ENCODE assay signal across 8 mouse cellular contexts in the genomic region with DNA sequence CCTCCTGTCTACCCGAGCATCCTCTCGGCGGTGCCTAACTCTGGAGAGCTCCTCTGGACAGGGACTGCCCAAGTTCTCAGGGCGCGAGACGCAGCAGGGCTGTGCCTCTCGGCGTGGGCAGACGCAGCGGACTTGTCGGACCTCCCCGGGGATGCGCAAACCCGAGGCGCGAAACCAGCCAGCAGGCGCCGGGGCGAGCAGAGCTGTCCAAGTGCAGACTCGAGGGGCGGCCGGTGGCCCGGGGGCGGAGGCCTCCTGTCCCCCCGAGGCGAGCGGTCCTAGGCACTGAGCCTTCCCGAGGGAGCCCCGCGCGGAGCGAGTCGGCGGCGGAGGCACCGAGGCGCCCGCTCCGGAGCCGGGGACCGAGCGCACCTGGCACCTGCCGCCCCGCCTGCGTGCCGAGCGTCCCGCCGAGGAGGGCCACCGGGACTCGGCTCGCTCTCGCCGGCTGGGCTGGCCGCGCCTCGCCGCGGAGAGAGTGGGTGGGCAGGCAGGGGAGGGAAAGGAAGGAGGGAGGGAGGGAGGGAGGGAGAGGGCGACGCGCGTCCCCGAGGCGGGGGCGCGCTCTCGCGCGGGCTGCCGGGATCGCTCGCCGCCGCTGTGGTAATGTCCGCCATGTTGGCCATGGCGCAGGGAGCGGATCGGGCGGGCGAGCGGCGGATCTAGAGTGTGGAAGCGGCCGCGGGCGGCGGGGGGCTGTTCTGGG. TPM values are rescaled to one million over a fixed set of nuclear protein-coding genes. Genes with fewer than 3 reads are reported as not detected.
DNase-seq lines count a peak whose midpoint lies in the region; ATAC-seq and TF ChIP-seq lines count a peak whose summit lies in the region.

A gene (plus strand): TSS at position 556 of the 706 bp plus-strand sequence.

- H3K4me3 ChIP-seq in embryonic facial prominence, embryonic 13.5 days = peak within 1 kb of the TSS; percentile 96
- H3K4me3 ChIP-seq in heart, adult 2 months = peak within 1 kb of the TSS; percentile 88
- H3K4me3 ChIP-seq in limb, embryonic 12.5 days (replicated peaks) = peak within 1 kb of the TSS; percentile 94
- peak within 1 kb of the TSS; percentile 93 for H3K4me3 ChIP-seq in midbrain, embryonic 14.5 days (replicated peaks; ENCODE audit: low read depth, low read length)

- H3K4me2 ChIP-seq in embryonic facial prominence, embryonic 13.5 days = peak within 1 kb of the TSS; percentile 90
- peak within 1 kb of the TSS; percentile 79 for H3K4me2 ChIP-seq in limb, embryonic 12.5 days
- H3K4me2 ChIP-seq in midbrain, embryonic 14.5 days (ENCODE audit: low read length) = peak within 1 kb of the TSS; percentile 70

- H3K36me3 ChIP-seq in embryonic facial prominence, embryonic 13.5 days = no peaks in the 10 kb centered on the region
- H3K36me3 ChIP-seq in heart, adult 2 months (ENCODE audit: control insufficient read depth, insufficient read depth, low read length) = peaks cover 2% of the 10 kb centered on the region; the same call in 1 of the 2 replicates
- H3K36me3 ChIP-seq in limb, embryonic 12.5 days = no peaks in the 10 kb centered on the region
- H3K36me3 ChIP-seq in midbrain, embryonic 14.5 days (ENCODE audit: control insufficient read depth, insufficient read depth, low read length) = no peaks in the 10 kb centered on the region

- TF ChIP-seq CTCF in heart, adult 2 months (IDR thresholded peaks at IDR 0.05) = 0 out of 2 replicates have a peak, but pooled peaks have one; percentile 6

- peak within 1 kb of the TSS; percentile 99 for H3K27ac ChIP-seq in embryonic facial prominence, embryonic 13.5 days
- H3K27ac ChIP-seq in heart, adult 2 months = peak within 1 kb of the TSS; percentile 100
- peak within 1 kb of the TSS; percentile 100 for H3K27ac ChIP-seq in limb, embryonic 12.5 days
- H3K27ac ChIP-seq in midbrain, embryonic 14.5 days (replicated peaks; ENCODE audit: low read depth, low read length) = peak within 1 kb of the TSS; percentile 100

- H3K9me3 ChIP-seq in embryonic facial prominence, embryonic 13.5 days = no peaks in the 10 kb centered on the region
- no peaks in the 10 kb centered on the region for H3K9me3 ChIP-seq in limb, embryonic 12.5 days
- H3K9me3 ChIP-seq in midbrain, embryonic 14.5 days (ENCODE audit: control insufficient read depth, low read length) = no peaks in the 10 kb centered on the region

- peaks cover 16% of the 10 kb centered on the region for H3K4me1 ChIP-seq in embryonic facial prominence, embryonic 13.5 days
- H3K4me1 ChIP-seq in heart, adult 2 months (ENCODE audit: control insufficient read depth, insufficient read depth, low read length) = peaks cover 6% of the 10 kb centered on the region; the same call in 1 of the 2 replicates
- H3K4me1 ChIP-seq in limb, embryonic 12.5 days (replicated peaks) = peaks cover 17% of the 10 kb centered on the region
- peaks cover 14% of the 10 kb centered on the region for H3K4me1 ChIP-seq in midbrain, embryonic 14.5 days (ENCODE audit: control insufficient read depth, insufficient read depth, low read length)

- peak; percentile 71 for DNase-seq in 3T3-L1 (ENCODE audit: low read depth, low spot score)
- peak; percentile 68 to 72 for DNase-seq in adrenal gland, postnatal 4 days (ENCODE audit: low spot score in 2 of 2)
- DNase-seq in heart, adult 2 months = peak; percentile 89 to 91
- peak; percentile 69 to 76 for DNase-seq in kidney, adult 8-10 months
- peak; percentile 93 for DNase-seq in midbrain, embryonic 14.5 days
- DNase-seq in spleen, adult 12 weeks (ENCODE audit: low spot score) = peak; percentile 77

- H3K79me2 ChIP-seq in heart, adult 2 months (replicated peaks; ENCODE audit: control insufficient read depth, insufficient read depth, low read length) = peaks cover 2% of the 10 kb centered on the region; the same call in 1 of the 2 replicates

- WGBS in embryonic facial prominence, embryonic 13.5 days = under 1% methylated on average over 52 of the region's 88 CpGs
- WGBS in heart, adult 2 months = under 1% methylated on average over 74 of the region's 88 CpGs
- WGBS in limb, embryonic 12.5 days = under 1% methylated on average over 77 of the region's 88 CpGs
- WGBS in midbrain, embryonic 14.5 days = under 1% methylated on average over 60 of the region's 88 CpGs

- intact Hi-C loops in heart, adult 2 months (cut with DNase I) = loop anchor here (5.0 kb wide), 2 partner anchors 46 to 81 kb away; no protein-coding TSS in a partner anchor

- no peaks in the 10 kb centered on the region for H3K27me3 ChIP-seq in embryonic facial prominence, embryonic 13.5 days
- no peaks in the 10 kb centered on the region for H3K27me3 ChIP-seq in heart, adult 2 months (ENCODE audit: control insufficient read depth, insufficient read depth, low read length)
- H3K27me3 ChIP-seq in limb, embryonic 12.5 days = no peaks in the 10 kb centered on the region
- no peaks in the 10 kb centered on the region for H3K27me3 ChIP-seq in midbrain, embryonic 14.5 days (ENCODE audit: control insufficient read depth, insufficient read depth, low read length)

- ATAC-seq in embryonic facial prominence, embryonic 13.5 days (ENCODE audit: insufficient number of reproducible peaks, insufficient read depth, low FRiP score, low TSS enrichment, low read depth) = peak; percentile 76
- ATAC-seq in limb, embryonic 12.5 days (ENCODE audit: insufficient number of reproducible peaks, insufficient read depth, low FRiP score, low TSS enrichment, low read depth) = peak; percentile 84
- peak; percentile 86 for ATAC-seq in midbrain, embryonic 14.5 days (ENCODE audit: low FRiP score, low TSS enrichment)

- no peak; the same call in 1 of the 2 replicates for TF ChIP-seq POLR2A in heart, adult 2 months (IDR thresholded peaks at IDR 0.05; ENCODE audit: insufficient read depth, low read depth, low read length)

- no peak for TF ChIP-seq EP300 in heart, adult 2 months (IDR thresholded peaks at IDR 0.05; ENCODE audit: insufficient read depth, low read depth, low read length)

- H3K9ac ChIP-seq in embryonic facial prominence, embryonic 13.5 days = peak within 1 kb of the TSS; percentile 92
- peak within 1 kb of the TSS; percentile 99 for H3K9ac ChIP-seq in heart, adult 2 months (ENCODE audit: low read depth, low read length)
- H3K9ac ChIP-seq in limb, embryonic 12.5 days (replicated peaks) = peak within 1 kb of the TSS; percentile 97
- peak within 1 kb of the TSS; percentile 97 for H3K9ac ChIP-seq in midbrain, embryonic 14.5 days (replicated peaks; ENCODE audit: low read length)

RNA-seq across cellular contexts. Expression of the gene that starts here (rescaled TPM):
- total RNA-seq in adrenal gland, postnatal 4 days (2021) = 10 to 100 TPM; 34.1 to 38.5 TPM
- polyA plus RNA-seq in embryonic facial prominence, embryonic 13.5 days (2015; fragmentation: Nextera tagmentation; extraction: Ambion mirVana) = 8.6 and 9.4 TPM in 2 replicates
- 10 to 100 TPM; 17.6 to 19.3 TPM for total RNA-seq in heart, adult 2 months (2021)
- polyA plus RNA-seq in heart, adult 2 months (2012; rRNA removed) = 5.9 and 10.2 TPM in 2 replicates
- 8.6 and 10.8 TPM in 2 replicates for polyA plus RNA-seq in limb, embryonic 12.5 days (2016; fragmentation: Nextera tagmentation; extraction: Ambion mirVana)
- polyA plus RNA-seq in midbrain, embryonic 14.5 days (2014; fragmentation: Nextera tagmentation; extraction: Ambion mirVana) = 18.4 and 25.2 TPM in 2 replicates

Comparison
In these comparisons a context has a peak if more than half of its experiments do, and no peak if none do; other contexts are left out.
1. Peak in every context shown above with its lines: DNase-seq, ATAC-seq, H3K4me3 ChIP-seq and H3K27ac ChIP-seq.